Mouse (Mus musculus) ES-E14 (cell line): ENCODE data around the gene Psg22.
"Not testable (repeated sequence)": the region's sequence is repeated elsewhere in the genome, so short reads cannot be mapped to it uniquely, and the experiment has no call there.

ENCODE experiments used
- CHD2 ChIP-seq: IDR thresholded peaks from 2 replicates; pipeline ENCODE4 v1.6.1; 2014; ENCODE audit warnings: mild to moderate bottlenecking, low read depth, low read length, inconsistent platforms
- HCFC1 ChIP-seq: IDR thresholded peaks from 2 replicates; pipeline ENCODE4 v1.6.1; 2012; ENCODE audit warnings: low read length, inconsistent platforms, borderline replicate concordance; ENCODE audit not compliant: insufficient read depth
- MAFK ChIP-seq: IDR thresholded peaks from 2 replicates; pipeline ENCODE4 v1.6.1; 2014; ENCODE audit warnings: mild to moderate bottlenecking, low read depth, low read length, inconsistent platforms; ENCODE audit not compliant: insufficient read depth
- ZC3H11A ChIP-seq: IDR thresholded peaks from 2 replicates; pipeline ENCODE4 v1.6.1; 2012; ENCODE audit warnings: low read depth, mild to moderate bottlenecking, inconsistent platforms, low read length, borderline replicate concordance
- ZNF384 ChIP-seq: IDR thresholded peaks from 2 replicates; pipeline ENCODE4 v1.6.1; 2012; ENCODE audit warnings: low read depth, low read length, inconsistent platforms

GRCm38 (mm10) chr7:18710331-18710730 lies 7.6 kb upstream of the Psg22 start:
- not testable (repeated sequence) for TF ChIP-seq ZC3H11A, CHD2, HCFC1, ZNF384, MAFK
